Mouse (Mus musculus) intestine, embryonic 14.5 days (tissue): ENCODE data around the gene Tinf2. TPM values are rescaled to one million over a fixed set of nuclear protein-coding genes. Genes with fewer than 3 reads are reported as not detected.
A peak's percentile ranks its signal among the peaks of the same experiment; 100 is the strongest.

Experiments used
- ATAC-seq: fragments of 200-750 bp; cut with Nextera tagmentation; replicated peaks from 2 replicates; pipeline ENCODE4 v1.8.0; 2017; ENCODE audit warnings: low read depth, moderate number of reproducible peaks, moderate TSS enrichment, moderate library complexity; ENCODE audit not compliant: low FRiP score, low TSS enrichment
- DNase-seq: peaks from one replicate; pipeline ENCODE4 v3.0.0-alpha.2; 2018; ENCODE audit warnings: low spot score
- H3K27ac ChIP-seq: fragments of 300-500 bp; sonication (generic); 2 replicates; pipeline ENCODE4 v1.5.1; 2014; ENCODE audit warnings: low read depth, mild to moderate bottlenecking, control low read depth
- H3K27me3 ChIP-seq: fragments of 300-500 bp; sonication (generic); replicated peaks from 2 replicates; pipeline ENCODE4 v1.6.1; 2014; ENCODE audit warnings: low read length, control low read depth; ENCODE audit not compliant: control insufficient read depth, insufficient read depth
- H3K36me3 ChIP-seq: fragments of 300-500 bp; sonication (generic); 2 replicates; pipeline ENCODE4 v1.6.1; 2014; ENCODE audit warnings: low read length, control low read depth; ENCODE audit not compliant: control insufficient read depth, insufficient read depth
- H3K4me1 ChIP-seq: fragments of 300-500 bp; sonication (generic); replicated peaks from 2 replicates; pipeline ENCODE4 v1.6.1; 2014; ENCODE audit warnings: low read length, control low read depth, mixed read lengths; ENCODE audit not compliant: control insufficient read depth, insufficient read depth
- H3K4me2 ChIP-seq: fragments of 300-500 bp; sonication (generic); 2 replicates; pipeline ENCODE4 v1.6.1; 2014; ENCODE audit warnings: low read length
- H3K4me3 ChIP-seq: fragments of 300-500 bp; sonication (generic); 2 replicates; pipeline ENCODE4 v1.5.1; 2014; ENCODE audit warnings: low read depth, low read length, control low read depth, mixed read lengths
- H3K9ac ChIP-seq: fragments of 300-500 bp; sonication (generic); 2 replicates; pipeline ENCODE4 v1.6.1; 2014; ENCODE audit warnings: mild to moderate bottlenecking, low read length
- H3K9me3 ChIP-seq: fragments of 300-500 bp; sonication (generic); 2 replicates; pipeline ENCODE4 v1.6.1; 2016; ENCODE audit warnings: low read length, control low read depth; ENCODE audit not compliant: control insufficient read depth
- WGBS: fragments of 180-500 bp; shearing (Covaris S2); extraction: QIAGEN DNeasy Blood & Tissue Kit; methylation state at CpG from one replicate; pipeline ENCODE4 v1.1.7; 2014; 5-methylcytosine and 5-hydroxymethylcytosine counted together
- polyA plus RNA-seq: library from polyadenylated mRNA; unstranded; fragments of >200 nt; fragmentation: Nextera tagmentation; extraction: Ambion mirVana; gene quantifications from 2 replicates; pipeline ENCODE4 v1.2.1, GENCODE M21; 2014

Tinf2 gene
- polyA plus RNA-seq, 1 experiment from 2014 or later: 46.4 TPM

DNA sequence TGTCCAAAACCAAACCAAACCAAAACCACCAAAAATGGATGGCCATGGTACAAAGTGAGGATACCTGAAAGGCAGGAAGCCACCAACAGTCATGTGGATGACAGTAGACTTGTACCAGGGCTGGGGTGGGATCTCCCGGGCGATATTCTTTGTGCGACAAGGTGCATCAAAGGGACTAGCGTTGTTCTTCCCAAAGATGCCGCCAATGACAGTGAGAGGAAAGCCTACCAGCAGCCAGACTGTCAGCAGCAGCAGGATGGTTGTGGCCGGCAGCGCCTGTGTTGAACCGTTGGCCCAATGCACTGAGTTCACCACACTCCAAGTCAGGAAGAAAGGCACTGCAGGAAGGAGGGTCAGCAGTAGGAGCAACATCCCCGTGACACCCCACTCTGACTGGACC lies 43.8 kb downstream of the Tinf2 start, which contains the start of gene Gm49378:
TSS of gene Gm49378 (minus strand) at position 101 of the 400 bp plus-strand sequence.
- Histone ChIP-seq H3K36me3 (peaks cover 65% of the 10 kb centered on the region), H3K4me2 (no peak within 1 kb of the TSS), H3K4me3 (no peak within 1 kb of the TSS), H3K9me3 (no peaks in the 10 kb centered on the region), H3K4me1 (peaks cover 8% of the 10 kb centered on the region; the same call in 1 of the 2 replicates), H3K27me3 (no peaks in the 10 kb centered on the region), H3K27ac (no peak within 1 kb of the TSS), H3K9ac (no peak within 1 kb of the TSS)
- WGBS: 95% methylated on average over 9 of the region's 9 CpGs
- no peak for DNase-seq
- no peak for ATAC-seq

DNA sequence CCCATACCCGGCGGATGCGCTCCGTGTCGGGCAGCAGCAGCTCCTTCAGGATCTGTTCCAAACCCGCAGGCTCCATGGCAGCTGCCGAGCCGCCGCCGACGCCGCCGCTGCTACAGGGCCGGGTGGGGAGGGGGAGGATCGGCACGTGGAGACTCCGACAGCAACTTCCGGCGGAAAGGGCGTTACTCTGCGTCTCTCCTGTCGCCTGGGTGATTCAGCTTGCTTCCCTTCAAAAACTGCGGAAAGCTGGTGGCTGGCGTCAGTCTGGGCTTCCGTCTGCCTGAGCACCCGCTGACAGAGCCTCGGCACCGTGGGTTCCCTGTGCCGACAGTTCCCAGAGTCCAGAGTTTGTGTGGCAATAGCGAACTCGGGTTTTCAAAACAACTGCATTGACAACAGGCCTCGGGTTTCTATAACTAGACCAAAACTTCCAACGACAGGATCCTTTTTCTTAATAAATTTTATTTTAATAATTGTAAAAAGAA lies 46.1 kb downstream of the Tinf2 start, which contains the start of gene Ipo4:
TSS of gene Ipo4 (minus strand) at position 435 of the 485 bp plus-strand sequence.
- WGBS: 2% methylated on average over 27 of the region's 33 CpGs
- peak; percentile 91 for DNase-seq
- peak within 1 kb of the TSS; percentile 81 for H3K4me2 ChIP-seq
- peaks cover 3% of the 10 kb centered on the region; the same call in 1 of the 2 replicates for H3K4me1 ChIP-seq
- H3K27me3 ChIP-seq: no peaks in the 10 kb centered on the region
- H3K27ac ChIP-seq: no peak within 1 kb of the TSS
- no peaks in the 10 kb centered on the region for H3K9me3 ChIP-seq
- peak within 1 kb of the TSS; percentile 58 for H3K9ac ChIP-seq
- peak within 1 kb of the TSS; percentile 66 for H3K4me3 ChIP-seq
- H3K36me3 ChIP-seq: peaks cover 78% of the 10 kb centered on the region
- ATAC-seq: peak; percentile 80

DNA sequence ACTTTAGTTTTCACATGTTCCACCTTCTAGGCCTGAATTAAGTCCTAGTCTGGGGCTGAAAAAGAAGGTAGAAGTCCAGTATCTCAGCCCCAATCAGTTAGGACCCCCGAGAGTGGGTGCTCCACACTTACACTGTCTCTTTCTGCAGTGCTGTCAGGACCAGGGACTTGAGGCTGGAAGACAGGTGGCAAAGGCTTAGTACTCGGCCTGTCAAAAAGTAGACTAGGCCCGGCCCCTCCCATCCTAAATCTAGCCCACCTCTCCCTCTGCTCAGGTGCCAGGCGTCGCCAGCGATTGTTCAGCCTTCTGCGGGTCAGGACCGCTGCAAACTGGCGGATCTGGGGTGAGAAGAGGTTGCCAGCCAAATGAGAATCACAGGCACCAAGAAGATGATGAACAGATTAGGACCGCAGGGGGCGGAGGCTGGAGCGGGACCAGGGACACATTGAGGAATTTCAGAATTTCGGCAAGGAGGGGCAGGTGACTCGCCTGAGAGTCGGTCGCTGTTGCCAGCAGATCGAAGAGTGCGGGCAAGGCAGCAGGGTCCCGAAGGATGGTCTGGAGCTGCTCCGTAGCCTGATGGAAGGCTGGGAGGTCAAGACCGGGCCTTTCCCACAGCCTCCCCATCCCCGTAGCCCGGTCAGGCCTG lies 46.6 kb downstream of the Tinf2 start:
- Histone ChIP-seq H3K4me3 (peak overlapping the region; percentile 66), H3K36me3 (peaks cover 78% of the 10 kb centered on the region), H3K4me1 (peaks cover 3% of the 10 kb centered on the region; the same call in 1 of the 2 replicates), H3K4me2 (peak overlapping the region; percentile 81), H3K9me3 (no peaks in the 10 kb centered on the region), H3K27me3 (no peaks in the 10 kb centered on the region), H3K9ac (peak overlapping the region; percentile 58), H3K27ac (no peak overlapping the region)
- DNase-seq (no peak), ATAC-seq (peak; percentile 44)
- WGBS: 4% methylated on average over 23 of the region's 23 CpGs

DNA sequence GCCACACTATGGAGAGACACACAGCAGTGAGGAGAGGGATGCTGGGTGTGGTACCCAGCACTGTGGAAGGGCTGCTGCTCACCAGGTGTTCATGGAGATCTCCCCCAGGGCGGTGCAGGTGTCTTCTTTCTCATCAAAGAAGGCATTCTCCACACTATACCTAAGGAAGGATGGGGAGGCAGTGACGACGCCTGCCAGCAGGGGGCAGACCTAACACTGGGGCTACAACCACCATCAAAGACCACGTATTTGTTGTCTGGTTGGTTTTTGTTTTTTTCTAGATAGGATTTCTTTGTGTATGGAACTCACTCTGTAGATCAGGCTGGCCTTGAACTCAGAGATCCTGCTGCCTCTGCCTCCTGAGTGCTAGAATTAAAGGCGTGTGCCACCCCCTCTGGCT lies 52.3 kb downstream of the Tinf2 start:
- no peaks in the 10 kb centered on the region for H3K27me3 ChIP-seq
- no peak overlapping the region for H3K9ac ChIP-seq
- WGBS: 54% methylated on average over 5 of the region's 5 CpGs
- no peak for ATAC-seq
- H3K4me1 ChIP-seq: no peaks in the 10 kb centered on the region; the same call in 1 of the 2 replicates
- H3K36me3 ChIP-seq: peaks cover 97% of the 10 kb centered on the region
- DNase-seq: peak; percentile 66
- no peaks in the 10 kb centered on the region for H3K9me3 ChIP-seq
- H3K4me3 ChIP-seq: no peak overlapping the region
- no peak overlapping the region for H3K27ac ChIP-seq
- no peak overlapping the region for H3K4me2 ChIP-seq

DNA sequence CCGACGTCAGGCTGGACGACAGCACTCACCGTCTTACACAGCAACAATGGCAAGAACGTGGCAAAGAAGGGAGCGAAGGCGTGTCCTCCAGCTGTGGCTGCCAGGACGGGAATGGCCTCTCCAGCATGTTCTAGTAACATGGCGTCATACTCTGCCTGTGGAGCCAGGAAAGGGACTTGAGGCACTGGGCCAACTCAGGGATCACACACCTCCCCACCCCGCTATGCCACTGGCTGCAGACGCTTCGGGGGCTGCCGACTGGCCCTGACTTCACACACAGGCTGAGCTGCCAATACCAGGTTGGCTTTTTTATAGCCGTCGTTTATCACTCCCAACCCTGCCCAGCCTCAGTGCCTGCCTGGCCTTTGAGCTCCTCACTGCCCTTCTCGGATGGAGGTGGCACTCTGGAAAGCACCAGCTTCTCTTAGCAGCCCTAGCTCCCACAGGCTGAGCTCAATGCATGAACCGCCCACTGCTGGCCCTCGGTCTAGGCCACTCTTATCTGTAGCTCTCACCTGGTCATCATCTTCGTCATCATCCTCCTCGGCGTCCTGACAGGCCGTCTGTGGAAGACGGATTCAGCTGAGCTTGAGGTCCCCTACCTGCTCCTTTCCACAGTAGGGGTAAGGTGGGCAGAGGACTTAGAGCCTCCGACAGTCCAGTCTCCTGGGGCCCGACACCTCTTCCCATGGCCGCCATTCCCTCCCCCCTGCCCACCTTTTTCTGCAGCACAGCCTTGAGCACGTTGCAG lies 53.4 kb downstream of the Tinf2 start:
- H3K27ac ChIP-seq: no peak overlapping the region
- 81% methylated on average over 27 of the region's 27 CpGs for WGBS

More for the DNA sequence above, 53.4 kb downstream of the Tinf2 start:
- H3K9ac ChIP-seq: no peak overlapping the region
- H3K4me2 ChIP-seq: no peak overlapping the region
- H3K27me3 ChIP-seq: no peaks in the 10 kb centered on the region
- H3K36me3 ChIP-seq: peaks cover 93% of the 10 kb centered on the region
- ATAC-seq (no peak), DNase-seq (no peak)
- no peak overlapping the region for H3K4me3 ChIP-seq
- H3K4me1 ChIP-seq: no peaks in the 10 kb centered on the region
- no peaks in the 10 kb centered on the region for H3K9me3 ChIP-seq

Other genes starting within 250 kb of the Tinf2 start
- 61.0 and 72.1 TPM in 2 replicates for gene Dhrs4, start 203.1 kb downstream of the Tinf2 start, polyA plus RNA-seq
- 2.5 and 3.3 TPM in 2 replicates for gene Carmil3, start 191.2 kb downstream of the Tinf2 start, polyA plus RNA-seq
- gene Cpne6, start 171.4 kb downstream of the Tinf2 start, polyA plus RNA-seq: 0.37 and 0.48 TPM in 2 replicates
- gene Nrl, start 156.8 kb downstream of the Tinf2 start, polyA plus RNA-seq: not detected in 2 replicates
- 42.8 and 47.4 TPM in 2 replicates for gene Pck2, start 141.6 kb downstream of the Tinf2 start, polyA plus RNA-seq
- 70.9 and 71.5 TPM in 2 replicates for gene Dcaf11, start 121.8 kb downstream of the Tinf2 start, polyA plus RNA-seq
- gene A730061H03Rik, start 121.4 kb downstream of the Tinf2 start, polyA plus RNA-seq: 0.64 and 0.81 TPM in 2 replicates
- 0.19 and 0.43 TPM in 2 replicates for gene Fitm1, start 106.2 kb downstream of the Tinf2 start, polyA plus RNA-seq
- gene Psme1, start 103.7 kb downstream of the Tinf2 start, polyA plus RNA-seq: 200 TPM in 2 replicates
- 6.3 and 7.0 TPM in 2 replicates for gene Emc9, start 96.5 kb downstream of the Tinf2 start, polyA plus RNA-seq
- gene Psme2, start 90.7 kb downstream of the Tinf2 start, polyA plus RNA-seq: 331 and 332 TPM in 2 replicates
- gene Rnf31, start 90.1 kb downstream of the Tinf2 start, polyA plus RNA-seq: 15.9 and 20.1 TPM in 2 replicates
- 8.9 and 9.1 TPM in 2 replicates for gene Irf9, start 78.2 kb downstream of the Tinf2 start, polyA plus RNA-seq
- gene Rec8, start 63.8 kb downstream of the Tinf2 start, polyA plus RNA-seq: 6.2 and 8.1 TPM in 2 replicates
- 93.6 and 95.7 TPM in 2 replicates for gene Ipo4, start 45.9 kb downstream of the Tinf2 start, polyA plus RNA-seq
- gene Gm49378, start 43.9 kb downstream of the Tinf2 start, polyA plus RNA-seq: 1.6 and 1.9 TPM in 2 replicates
- gene Tm9sf1, start 38.0 kb downstream of the Tinf2 start, polyA plus RNA-seq: 112 and 114 TPM in 2 replicates
- gene Tssk4, start 31.6 kb downstream of the Tinf2 start, polyA plus RNA-seq: 1.7 and 1.9 TPM in 2 replicates
- gene Mdp1, start 21.3 kb downstream of the Tinf2 start, polyA plus RNA-seq: 53.8 and 58.9 TPM in 2 replicates
- 53.5 and 62.5 TPM in 2 replicates for gene Gmpr2, start 9.9 kb downstream of the Tinf2 start, polyA plus RNA-seq
- gene Nedd8, start 9.7 kb downstream of the Tinf2 start, polyA plus RNA-seq: 547 and 563 TPM in 2 replicates
- 1.3 and 1.6 TPM in 2 replicates for gene Tgm1, start 32.1 kb upstream of the Tinf2 start, polyA plus RNA-seq
- gene Rabggta, start 40.4 kb upstream of the Tinf2 start, polyA plus RNA-seq: 29.7 and 32.7 TPM in 2 replicates
- gene Dhrs1, start 63.9 kb upstream of the Tinf2 start, polyA plus RNA-seq: 81.9 and 84.3 TPM in 2 replicates
- 42.8 and 45.0 TPM in 2 replicates for gene Nop9, start 63.9 kb upstream of the Tinf2 start, polyA plus RNA-seq
- gene Cideb, start 76.6 kb upstream of the Tinf2 start, polyA plus RNA-seq: 5.4 and 8.1 TPM in 2 replicates
- 0.08 and 0.65 TPM in 2 replicates for gene Ltb4r2, start 79.6 kb upstream of the Tinf2 start, polyA plus RNA-seq
- gene Ltb4r1, start 84.1 kb upstream of the Tinf2 start, polyA plus RNA-seq: 0.30 and 0.38 TPM in 2 replicates
- gene Adcy4, start 102.3 kb upstream of the Tinf2 start, polyA plus RNA-seq: 5.8 and 7.2 TPM in 2 replicates
- gene Ripk3, start 107.0 kb upstream of the Tinf2 start, polyA plus RNA-seq: 48.5 and 51.7 TPM in 2 replicates
- gene Nfatc4, start 141.3 kb upstream of the Tinf2 start, polyA plus RNA-seq: 34.3 and 37.4 TPM in 2 replicates
- 15.9 and 18.6 TPM in 2 replicates for gene Nynrin, start 172.2 kb upstream of the Tinf2 start, polyA plus RNA-seq
- 0.18 and 0.23 TPM in 2 replicates for gene Cbln3, start 202.6 kb upstream of the Tinf2 start, polyA plus RNA-seq
- gene Khnyn, start 203.1 kb upstream of the Tinf2 start, polyA plus RNA-seq: 10.4 and 11.2 TPM in 2 replicates
- gene Sdr39u1, start 218.5 kb upstream of the Tinf2 start, polyA plus RNA-seq: 66.2 and 70.4 TPM in 2 replicates